Mouse (Mus musculus) heart, adult 2 months (tissue): ENCODE measurements around the gene Dpt. TPM values are rescaled to one million over a fixed set of nuclear protein-coding genes. Genes with fewer than 3 reads are reported as not detected.
A peak's percentile ranks its signal among the peaks of the same experiment; 100 is the strongest.
"Not testable (repeated sequence)": the region's sequence is repeated elsewhere in the genome, so short reads cannot be mapped to it uniquely, and the experiment has no call there.

Experiments used
- DNase-seq, 2 experiments: peaks; one replicate each; pipeline ENCODE4 v3.0.0; 2021
- H3K27ac ChIP-seq: fragments of 200-600 bp; 2 replicates; pipeline ENCODE4 v1.8.1; 2022
- H3K27me3 ChIP-seq: fragments of 200-500 bp; 2 replicates; pipeline ENCODE4 v1.6.1; 2012; ENCODE audit warnings: mild to moderate bottlenecking, low read length, inconsistent platforms, mixed read lengths; ENCODE audit not compliant: control insufficient read depth, insufficient read depth
- H3K36me3 ChIP-seq: fragments of 200-500 bp; 2 replicates; pipeline ENCODE4 v1.6.1; 2012; ENCODE audit warnings: low read length, inconsistent platforms; ENCODE audit not compliant: control insufficient read depth, insufficient read depth
- H3K4me1 ChIP-seq: fragments of 200-500 bp; 2 replicates; pipeline ENCODE4 v1.6.1; 2011; ENCODE audit warnings: low read length; ENCODE audit not compliant: control insufficient read depth, insufficient read depth
- H3K4me3 ChIP-seq: fragments of 200-600 bp; 2 replicates; pipeline ENCODE4 v1.8.1; 2022
- H3K79me2 ChIP-seq: fragments of 200-500 bp; replicated peaks from 2 replicates; pipeline ENCODE4 v1.6.1; 2012; ENCODE audit warnings: mild to moderate bottlenecking, inconsistent platforms, low read length, moderate library complexity, mixed read lengths; ENCODE audit not compliant: control insufficient read depth, insufficient read depth
- H3K9ac ChIP-seq: fragments of 200-500 bp; 2 replicates; pipeline ENCODE4 v1.6.1; 2012; ENCODE audit warnings: low read depth, mild to moderate bottlenecking, control low read depth, inconsistent platforms, low read length, mixed read lengths
- CTCF ChIP-seq: fragments of 200-600 bp; IDR thresholded peaks from 2 replicates; pipeline ENCODE4 v1.8.1; 2022; ENCODE audit warnings: antibody characterized with exemption, mild to moderate bottlenecking, moderate library complexity
- EP300 ChIP-seq: fragments of 200-500 bp; IDR thresholded peaks from 2 replicates; pipeline ENCODE4 v1.6.1; 2011; ENCODE audit warnings: low read depth, low read length, control low read depth; ENCODE audit not compliant: insufficient read depth
- POLR2A ChIP-seq: fragments of 200-500 bp; IDR thresholded peaks from 2 replicates; pipeline ENCODE4 v1.6.1; 2011; ENCODE audit warnings: mild to moderate bottlenecking, low read depth, low read length, control low read depth; ENCODE audit not compliant: insufficient read depth
- WGBS: fragments of 180-500 bp; shearing (Covaris S2); methylation state at CpG from one replicate; pipeline ENCODE4 v1.1.7; 2018; 5-methylcytosine and 5-hydroxymethylcytosine counted together
- intact Hi-C: fragments of 180-260 bp; cut with DNase I; formaldehyde crosslinking; loops from one replicate; pipeline ENCODE4 v1.15.1; 2025
- polyA plus RNA-seq: library from polyadenylated mRNA; depleted of rRNA; stranded (reverse); fragments of >200 nt; gene quantifications from 2 replicates; pipeline ENCODE4 v1.2.3, GENCODE M21; 2012
- total RNA-seq, 2 experiments: library from RNA; stranded (reverse); gene quantifications; 2 replicates each; pipeline ENCODE4 v1.2.3; 2021

Gene Dpt
- total and polyA plus RNA-seq, 3 experiments = 69.7 to 108 (median 89.3) TPM

- Histone ChIP-seq H3K4me3 (no peak overlapping the region), H3K36me3 (no peaks in the 10 kb centered on the region), H3K27me3 (no peaks in the 10 kb centered on the region), H3K9ac (no peak overlapping the region), H3K4me1 (no peaks in the 10 kb centered on the region), H3K27ac (no peak overlapping the region), H3K79me2 (no peaks in the 10 kb centered on the region)
- no peak for DNase-seq
- WGBS = 66% methylated on average over 3 of the region's 3 CpGs
- intact Hi-C loops = no loop called here
- TF ChIP-seq EP300 (no peak), CTCF (no peak), POLR2A (no peak)
Observed at GRCm38 (mm10) chr1:164821821-164822220, 25.4 kb downstream of the Dpt start.

- no peaks in the 10 kb centered on the region for H3K27me3 ChIP-seq
- H3K79me2 ChIP-seq = no peaks in the 10 kb centered on the region
- H3K27ac ChIP-seq = no peak overlapping the region
- TF ChIP-seq EP300 = no peak
- no peak for TF ChIP-seq POLR2A
- intact Hi-C loops = no loop called here
- H3K36me3 ChIP-seq = no peaks in the 10 kb centered on the region
- no peaks in the 10 kb centered on the region for H3K4me1 ChIP-seq
- no peak overlapping the region for H3K9ac ChIP-seq
- H3K4me3 ChIP-seq = no peak overlapping the region
- DNase-seq = no peak
- WGBS = 84% methylated on average over 4 of the region's 4 CpGs
Observed at GRCm38 (mm10) chr1:164822268-164822667, 25.8 kb downstream of the Dpt start.

- Histone ChIP-seq H3K4me1 (no peaks in the 10 kb centered on the region), H3K27ac (no peak overlapping the region), H3K36me3 (no peaks in the 10 kb centered on the region), H3K4me3 (no peak overlapping the region), H3K79me2 (no peaks in the 10 kb centered on the region), H3K27me3 (no peaks in the 10 kb centered on the region), H3K9ac (no peak overlapping the region)
- no peak for TF ChIP-seq POLR2A
- no peak for TF ChIP-seq EP300
- no peak for TF ChIP-seq CTCF
- no peak for DNase-seq
- intact Hi-C loops = no loop called here
- 76% methylated on average over 2 of the region's 2 CpGs for WGBS
Observed at GRCm38 (mm10) chr1:164824896-164825295, 28.5 kb downstream of the Dpt start.

GRCm38 (mm10) chr1:164829881-164830280 is 33.4 kb downstream of the Dpt start:
- H3K9ac ChIP-seq = no peak overlapping the region
- H3K79me2 ChIP-seq = no peaks in the 10 kb centered on the region
- H3K27ac ChIP-seq = no peak overlapping the region
- no peaks in the 10 kb centered on the region for H3K27me3 ChIP-seq
- no peaks in the 10 kb centered on the region for H3K4me1 ChIP-seq
- no peak for TF ChIP-seq EP300
- TF ChIP-seq POLR2A = no peak
- no peak for TF ChIP-seq CTCF
- 40% methylated on average over 1 of the region's 1 CpGs for WGBS
- no peaks in the 10 kb centered on the region for H3K36me3 ChIP-seq
- H3K4me3 ChIP-seq = no peak overlapping the region
- intact Hi-C loops = no loop called here
- DNase-seq = no peak

GRCm38 (mm10) chr1:164832459-164832858 is 36.0 kb downstream of the Dpt start:
- TF ChIP-seq CTCF (no peak), EP300 (no peak), POLR2A (no peak)
- Histone ChIP-seq H3K27me3 (no peaks in the 10 kb centered on the region), H3K4me1 (no peaks in the 10 kb centered on the region), H3K36me3 (no peaks in the 10 kb centered on the region), H3K9ac (no peak overlapping the region), H3K79me2 (no peaks in the 10 kb centered on the region), H3K4me3 (no peak overlapping the region), H3K27ac (no peak overlapping the region)
- intact Hi-C loops = no loop called here
- 88% methylated on average over 5 of the region's 5 CpGs for WGBS
- no peak for DNase-seq

GRCm38 (mm10) chr1:164848616-164849265 is 52.3 kb downstream of the Dpt start:
- TF ChIP-seq POLR2A (no peak), EP300 (no peak), CTCF (no peak)
- DNase-seq = no peak
- no peaks in the 10 kb centered on the region for H3K27me3 ChIP-seq
- H3K79me2 ChIP-seq = no peaks in the 10 kb centered on the region
- H3K27ac ChIP-seq = no peak overlapping the region
- H3K4me1 ChIP-seq = peaks cover 2% of the 10 kb centered on the region; the same call in 1 of the 2 replicates
- 64% methylated on average over 7 of the region's 7 CpGs for WGBS
- H3K9ac ChIP-seq = no peak overlapping the region
- no peak overlapping the region for H3K4me3 ChIP-seq
- intact Hi-C loops = no loop called here
- H3K36me3 ChIP-seq = peaks cover 2% of the 10 kb centered on the region; the same call in 1 of the 2 replicates

GRCm38 (mm10) chr1:164855700-164856099 is 59.3 kb downstream of the Dpt start:
- H3K27ac ChIP-seq = peak overlapping the region; percentile 7; the same call in 1 of the 2 replicates
- H3K27me3 ChIP-seq, H3K9ac ChIP-seq, intact Hi-C loops, H3K36me3 ChIP-seq, H3K4me1 ChIP-seq, H3K4me3 ChIP-seq, H3K79me2 ChIP-seq: not testable (repeated sequence)
- DNase-seq = peak; percentile 34 to 45
- WGBS = 41% methylated on average over 2 of the region's 2 CpGs
